Mouse (Mus musculus) liver, embryonic 18 days (tissue): ENCODE data around the gene Clk1. TPM values are rescaled to one million over a fixed set of nuclear protein-coding genes. Genes with fewer than 3 reads are reported as not detected.

Source experiments
- polyA plus RNA-seq: library from polyadenylated mRNA; depleted of rRNA; stranded (reverse); fragments of >200 nt; gene quantifications from 2 replicates; pipeline ENCODE4 v1.2.3, GENCODE M21; 2012; rRNA removed

The Clk1 gene
- polyA plus RNA-seq = 114 and 119 TPM in 2 replicates

GRCm38 (mm10) chr1:58423371-58424248, at the start of gene Clk1:
Clk1 (minus strand) TSS chr1:58424066.

GRCm38 (mm10) chr1:58445143-58445722, 21.4 kb upstream of the Clk1 start, which contains the start of the genes Nif3l1 and Ppil3:
Nif3l1 (plus strand) TSS chr1:58445151.
Ppil3 (minus strand) TSS chr1:58445486.

GRCm38 (mm10) chr1:58392652-58393283, 31.1 kb downstream of the Clk1 start, which contains the start of gene Bzw1:
Bzw1 (plus strand) TSS chr1:58392898.

Other genes with a start within 250 kb of the Clk1 start
- 0.02 TPM in 2 replicates for gene Aox4, start 213.7 kb downstream of the Clk1 start, polyA plus RNA-seq
- 0.01 TPM in 2 replicates for gene Aox2, start 145.7 kb downstream of the Clk1 start, polyA plus RNA-seq
- gene Bzw1, start 31.2 kb downstream of the Clk1 start, polyA plus RNA-seq = 33.5 and 34.0 TPM in 2 replicates
- gene Nif3l1, start 21.1 kb upstream of the Clk1 start, polyA plus RNA-seq = 7.9 and 8.4 TPM in 2 replicates
- gene Ppil3, start 21.4 kb upstream of the Clk1 start, polyA plus RNA-seq = 13.8 and 14.1 TPM in 2 replicates
- gene Orc2, start 81.0 kb upstream of the Clk1 start, polyA plus RNA-seq = 7.9 and 8.3 TPM in 2 replicates
- 1.5 and 2.2 TPM in 2 replicates for gene Fam126b, start 162.3 kb upstream of the Clk1 start, polyA plus RNA-seq
- gene Ndufb3, start 162.3 kb upstream of the Clk1 start, polyA plus RNA-seq = 92.3 and 100 TPM in 2 replicates